Mouse (Mus musculus) heart, postnatal 25 days (tissue): ENCODE results near the gene A630095N17Rik. TPM values are rescaled to one million over a fixed set of nuclear protein-coding genes. Genes with fewer than 3 reads are reported as not detected.
A peak's percentile ranks its signal among the peaks of the same experiment; 100 is the strongest.

Source experiments
- DNase-seq: peaks from one replicate; pipeline ENCODE4 v3.0.0; 2022; ENCODE audit warnings: low spot score
- intact Hi-C: fragments of 180-260 bp; cut with DNase I; formaldehyde crosslinking; loops from one replicate; pipeline ENCODE4 v1.15.1; 2025
- total RNA-seq, 2 experiments: library from RNA; stranded (reverse); gene quantifications; 2 replicates each; pipeline ENCODE4 v1.2.3; 2021

A630095N17Rik gene
- total RNA-seq = not detected

GRCm38 (mm10) chr1:75231664-75232152 lies at the start of gene A630095N17Rik:
TSS of gene A630095N17Rik (minus strand) at chr1:75232102.
- intact Hi-C loops = loop anchor here (2.0 kb wide), 1 partner anchor 13 kb away; the partner anchor contains the start of gene Tuba4a
- no peak for DNase-seq

- DNase-seq = no peak
- intact Hi-C loops = no loop called here
Measured at GRCm38 (mm10) chr1:75278228-75278627, 46.3 kb upstream of the A630095N17Rik start, which contains the start of gene Resp18. TSS of gene Resp18 (minus strand) at chr1:75278415.

DNA sequence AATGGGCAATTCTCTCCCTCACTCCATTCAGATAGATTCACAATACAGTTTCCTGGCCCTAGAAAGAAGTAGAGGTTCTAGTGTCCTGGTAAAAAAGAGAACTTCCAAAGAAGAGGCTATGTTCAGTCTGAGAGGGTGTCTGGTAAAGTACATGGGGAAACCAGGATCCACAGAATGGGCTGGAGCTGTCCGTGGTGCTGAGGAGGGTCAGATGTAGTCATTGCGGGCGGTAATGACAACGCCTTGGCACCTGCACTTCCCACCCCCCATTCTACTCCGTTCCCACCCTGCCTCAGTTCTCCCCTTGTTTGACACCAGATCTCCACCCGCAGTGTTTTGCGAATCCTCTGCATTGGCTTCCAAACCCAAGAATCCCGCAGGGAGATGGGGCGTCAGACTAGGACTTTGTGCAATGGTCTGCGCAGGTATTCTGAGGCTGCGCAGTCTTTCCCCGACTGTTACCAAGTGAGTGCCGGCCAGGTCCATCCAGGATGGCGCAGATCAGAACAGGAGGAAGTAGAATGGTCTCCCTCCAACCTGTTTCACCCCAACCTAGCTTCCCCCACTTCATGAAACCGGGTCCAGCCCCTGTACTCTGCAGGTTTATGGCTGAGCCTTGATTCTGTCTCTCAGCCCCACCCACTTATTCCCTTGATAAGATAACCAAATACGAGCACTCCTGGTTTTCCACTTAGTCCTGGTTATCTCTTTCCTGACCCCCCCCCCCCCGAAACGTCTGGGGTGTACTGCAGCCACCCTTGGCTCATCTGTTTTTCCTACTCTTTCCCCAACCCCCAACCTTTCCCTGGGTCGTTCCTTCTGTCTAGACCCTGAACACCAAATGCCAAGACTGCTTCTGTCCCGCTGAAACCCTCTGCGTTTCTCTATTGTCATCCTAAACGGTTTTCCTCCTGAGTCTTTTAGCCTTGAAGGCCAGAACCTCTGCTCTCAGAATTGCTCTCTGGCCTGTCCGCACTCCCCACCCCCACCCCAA lies 45.6 kb upstream of the A630095N17Rik start:
- DNase-seq = no peak
- intact Hi-C loops = loop anchor here (2.0 kb wide), 1 partner anchor 15 kb away; no protein-coding TSS in a partner anchor

- intact Hi-C loops = no loop called here
- DNase-seq = no peak
Measured at GRCm38 (mm10) chr1:75264091-75264880, 32.4 kb upstream of the A630095N17Rik start, which contains the start of gene Ptprn. TSS of gene Ptprn (minus strand) at chr1:75264502.

- intact Hi-C loops = loop anchor here (2.0 kb wide), 1 partner anchor 14 kb away; no protein-coding TSS in a partner anchor
- no peak for DNase-seq
Measured at GRCm38 (mm10) chr1:75262969-75263951, 31.4 kb upstream of the A630095N17Rik start.

- intact Hi-C loops = no loop called here
- no peak for DNase-seq
Measured at GRCm38 (mm10) chr1:75261278-75261677, 29.4 kb upstream of the A630095N17Rik start.

DNA sequence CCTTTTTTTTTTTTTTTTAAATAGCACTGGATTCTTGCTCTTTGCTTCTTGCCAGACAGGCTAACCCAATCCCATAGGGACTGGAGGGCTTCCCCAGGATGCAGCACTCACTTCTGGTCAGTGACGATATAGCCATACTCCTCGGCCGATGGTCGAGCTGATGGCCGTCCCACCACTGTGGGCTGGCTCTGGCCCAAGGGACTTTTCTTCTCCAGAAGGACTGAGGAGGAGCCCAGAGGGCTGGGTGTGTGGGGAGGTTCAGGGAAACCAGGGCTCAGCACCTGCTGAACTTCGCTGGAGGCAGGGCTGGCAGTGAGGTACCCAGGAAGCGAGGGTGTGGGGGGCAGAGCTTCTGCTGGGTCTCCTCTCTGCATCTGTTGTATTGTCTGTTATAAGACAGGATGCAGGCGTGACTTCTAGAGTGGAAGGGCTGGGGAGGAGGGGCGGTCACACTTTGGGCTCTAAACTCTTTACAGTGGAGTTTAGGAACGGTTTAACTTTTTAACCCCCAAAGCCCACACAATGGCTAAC lies 23.7 kb upstream of the A630095N17Rik start:
- intact Hi-C loops = no loop called here
- no peak for DNase-seq

DNA sequence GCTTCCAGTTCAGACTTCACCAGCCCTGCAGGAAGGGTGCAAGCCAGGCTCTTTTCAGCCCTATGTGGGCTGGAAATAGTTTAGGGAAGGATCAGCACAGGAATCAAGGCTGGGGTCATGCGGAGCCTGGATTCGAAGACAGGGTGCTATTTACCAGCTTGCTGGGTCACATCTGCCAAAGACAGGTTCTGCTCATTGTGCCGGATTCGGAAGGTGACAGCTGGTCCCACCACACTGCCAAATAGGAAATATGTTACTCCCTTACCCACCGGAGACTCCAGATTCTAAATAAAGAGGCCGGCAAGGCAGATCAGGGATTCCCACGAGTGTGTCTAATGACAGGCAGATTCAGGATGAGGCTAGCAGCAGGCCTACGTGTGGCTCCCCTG lies 22.7 kb upstream of the A630095N17Rik start:
- intact Hi-C loops = loop anchor here (5.0 kb wide), 2 partner anchors 63 to 307 kb away; partner anchors contain the start of gene Dnpep
- no peak for DNase-seq

DNA sequence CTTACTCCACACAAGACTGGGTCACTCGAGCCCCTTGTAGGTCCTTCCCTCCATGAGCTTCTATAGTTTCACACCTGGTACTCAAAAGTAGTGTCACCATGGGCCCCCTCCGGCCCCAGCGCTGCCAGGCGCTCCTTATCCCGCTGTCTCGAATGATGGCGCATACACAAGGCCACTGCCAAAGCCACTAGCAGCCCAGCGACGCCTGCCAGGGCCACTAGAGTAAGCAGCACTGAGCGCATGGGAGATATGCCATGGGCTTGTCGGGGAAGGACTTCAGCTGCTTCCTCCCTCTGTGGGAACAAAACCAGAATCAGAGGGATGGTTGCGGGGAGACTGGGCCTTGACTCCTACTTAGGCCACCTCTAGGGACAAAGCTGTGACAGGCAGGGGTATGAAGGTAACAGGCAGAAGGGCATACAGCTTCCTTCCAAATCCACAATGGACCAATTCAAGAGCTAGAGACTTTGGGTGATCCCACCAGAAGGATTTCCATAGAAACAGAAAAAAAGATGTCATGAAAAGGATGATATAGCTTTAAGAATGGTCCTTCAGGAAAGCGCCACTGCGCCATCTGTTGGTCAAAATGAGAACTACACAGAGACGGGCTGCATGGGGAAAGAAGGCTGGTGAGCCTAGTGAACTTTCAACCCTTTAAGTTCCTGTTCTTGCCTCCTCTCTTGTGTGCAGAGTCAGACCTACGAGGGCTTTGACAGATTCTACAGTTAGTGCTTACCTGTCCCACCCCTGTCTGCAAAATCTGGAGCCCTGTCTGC lies 22.1 kb upstream of the A630095N17Rik start:
- DNase-seq = no peak
- intact Hi-C loops = loop anchor here (5.0 kb wide), 2 partner anchors 63 to 307 kb away; partner anchors contain the start of gene Dnpep

- intact Hi-C loops = loop anchor here (5.0 kb wide), 2 partner anchors 64 to 306 kb away; partner anchors contain the start of gene Dnpep
Measured at GRCm38 (mm10) chr1:75253029-75253428, 21.1 kb upstream of the A630095N17Rik start.

DNA sequence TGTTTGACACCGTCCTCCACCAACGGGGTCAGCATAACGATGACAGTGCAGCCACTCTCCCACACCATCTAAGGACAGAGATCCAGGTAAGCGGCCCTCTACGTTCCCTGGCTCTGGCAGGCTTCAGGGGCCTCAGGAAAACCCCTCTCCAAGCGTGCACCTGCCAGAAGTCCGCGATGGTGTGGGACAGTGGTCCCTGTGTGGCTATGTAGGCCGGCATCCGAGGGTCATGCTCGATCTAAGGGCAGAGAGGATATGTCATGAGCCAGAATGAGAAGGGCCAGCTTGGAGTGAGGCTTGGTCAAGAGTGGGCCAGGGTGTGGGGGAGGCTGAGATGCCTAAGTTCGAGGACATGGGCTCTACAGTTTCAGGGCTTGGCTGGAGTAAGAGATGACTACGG lies 20.4 kb upstream of the A630095N17Rik start:
- no peak for DNase-seq
- intact Hi-C loops = loop anchor here (5.0 kb wide), 2 partner anchors 65 to 305 kb away; partner anchors contain the start of gene Dnpep

More at GRCm38 (mm10) chr1:75253029-75253428, 21.1 kb upstream of the A630095N17Rik start:
- no peak for DNase-seq

DNA sequence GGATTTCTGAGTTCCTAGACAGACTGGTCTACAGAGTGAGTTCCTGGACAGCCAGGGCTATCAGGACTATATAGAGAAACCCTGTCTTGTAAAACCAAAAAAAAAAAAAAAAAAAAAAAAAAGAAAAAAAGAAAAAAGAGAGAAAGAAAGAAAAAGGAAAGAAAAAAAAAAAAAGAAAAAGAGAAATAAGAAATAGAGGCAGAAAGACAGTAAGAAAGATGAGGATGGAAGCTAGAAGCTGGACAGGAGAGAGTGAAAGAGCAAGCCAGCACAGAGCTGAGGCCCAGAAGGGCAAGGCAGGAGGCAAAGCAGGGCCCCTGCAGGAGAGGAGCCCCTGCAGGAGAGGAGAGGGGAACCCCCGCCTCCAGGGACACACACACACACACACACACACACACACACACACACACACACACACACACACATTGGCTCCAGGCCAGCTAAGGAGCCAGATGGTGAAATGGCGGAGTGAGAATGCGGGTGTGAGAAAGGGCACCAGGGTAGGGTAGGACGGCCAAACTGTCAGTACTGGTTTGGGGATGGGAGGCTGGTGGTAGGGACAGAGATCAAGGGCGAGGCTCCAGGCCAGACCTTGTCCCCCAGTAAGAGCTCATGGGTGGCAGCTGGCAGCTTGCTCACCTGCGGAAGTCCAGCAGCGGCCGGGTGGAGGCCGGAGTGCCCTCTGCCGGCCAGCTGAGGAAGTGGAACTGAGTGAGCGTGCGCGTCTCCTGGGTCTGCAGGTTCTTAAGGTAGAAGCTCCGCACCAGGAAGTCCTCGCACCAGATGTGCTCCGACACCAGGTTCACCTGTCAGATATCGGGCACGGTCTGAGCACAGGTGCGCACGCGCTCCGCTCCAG lies 19.4 kb upstream of the A630095N17Rik start:
- intact Hi-C loops = loop anchor here (5.0 kb wide), 2 partner anchors 66 to 304 kb away; partner anchors contain the start of gene Dnpep
- DNase-seq = peak; percentile 51

GRCm38 (mm10) chr1:75250498-75250897 lies 18.6 kb upstream of the A630095N17Rik start:
- DNase-seq = no peak
- intact Hi-C loops = loop anchor here (1.0 to 5.0 kb wide), 3 partner anchors 16 to 303 kb away; partner anchors contain the start of gene Dnpep

- intact Hi-C loops = no loop called here
- DNase-seq = peak; percentile 53
Measured at GRCm38 (mm10) chr1:75248041-75248772, 16.3 kb upstream of the A630095N17Rik start.

DNA sequence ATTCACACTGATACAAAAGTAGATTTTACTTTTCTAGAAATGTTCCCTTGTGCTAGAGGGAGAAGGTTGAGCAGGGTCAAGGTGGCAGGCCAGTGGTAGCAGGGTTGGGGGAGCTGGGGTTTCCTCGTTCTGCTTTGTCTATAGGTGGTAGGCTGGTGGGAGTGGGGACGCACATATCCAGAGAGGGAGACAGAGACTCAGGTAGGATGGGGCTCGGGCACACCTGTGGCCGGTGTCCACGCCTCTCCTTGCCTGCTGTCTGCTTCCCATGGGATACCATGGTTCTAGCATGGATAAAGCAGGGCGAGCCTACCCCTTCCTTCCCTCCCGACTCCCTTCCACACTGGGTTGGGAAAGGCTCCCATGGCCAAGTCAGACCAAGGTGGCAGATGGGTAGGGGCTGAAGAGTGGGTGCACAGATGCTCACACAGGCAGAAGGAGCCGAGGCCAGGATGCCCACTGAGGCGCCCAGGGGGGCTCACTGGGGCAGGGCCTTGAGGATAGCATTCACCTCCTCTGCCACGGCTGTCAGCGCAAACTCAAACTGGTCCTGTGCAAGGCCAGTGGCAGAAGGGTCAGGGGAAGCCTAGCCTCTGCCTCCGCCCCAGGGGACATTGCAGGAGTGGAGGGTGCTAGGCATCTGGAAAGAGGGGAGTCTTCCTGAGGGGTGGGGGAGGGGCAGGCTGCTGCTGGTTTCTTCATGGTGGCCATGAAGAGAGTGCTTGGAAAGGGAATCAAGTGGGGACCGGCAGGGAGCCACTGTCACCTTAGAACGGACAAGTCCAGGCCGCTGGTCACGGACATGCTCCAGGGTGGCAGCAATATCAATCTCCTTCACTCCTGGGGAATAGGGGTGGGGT lies 15.4 kb upstream of the A630095N17Rik start:
- intact Hi-C loops = no loop called here

More for the DNA sequence above, 15.4 kb upstream of the A630095N17Rik start:
- DNase-seq = no peak
